Mouse (Mus musculus) cerebellum, postnatal 36 days (tissue): ENCODE data around the gene Arl1.
A peak's percentile ranks its signal among the peaks of the same experiment; 100 is the strongest.
"Not testable (repeated sequence)": the region's sequence is repeated elsewhere in the genome, so short reads cannot be mapped to it uniquely, and the experiment has no call there.

ENCODE experiments used
- DNase-seq, 2 experiments: peaks; one replicate each; pipeline ENCODE4 v3.0.0; 2021 to 2022; ENCODE audit warnings: mixed read lengths in 2 of 2

The Arl1 gene

GRCm38 (mm10) chr10:88765431-88766142 lies 34.9 kb downstream of the Arl1 start:
- no peak for DNase-seq

GRCm38 (mm10) chr10:88768961-88769360 lies 38.3 kb downstream of the Arl1 start:
- DNase-seq: no peak

GRCm38 (mm10) chr10:88769676-88770075 lies 39.0 kb downstream of the Arl1 start:
- DNase-seq: no peak

- DNase-seq: peak in 1 of 2 experiments; percentile 5
Measured at GRCm38 (mm10) chr10:88772965-88773364, 42.3 kb downstream of the Arl1 start.

- no peak for DNase-seq
Measured at GRCm38 (mm10) chr10:88776206-88776605, 45.5 kb downstream of the Arl1 start.

- DNase-seq: no peak
Measured at GRCm38 (mm10) chr10:88780716-88781115, 50.1 kb downstream of the Arl1 start.

GRCm38 (mm10) chr10:88783135-88783534 lies 52.5 kb downstream of the Arl1 start:
- DNase-seq: not testable (repeated sequence)

GRCm38 (mm10) chr10:88783941-88784340 lies 53.3 kb downstream of the Arl1 start:
- no peak for DNase-seq

- no peak for DNase-seq
Measured at GRCm38 (mm10) chr10:88784513-88784931, 53.9 kb downstream of the Arl1 start.

- no peak for DNase-seq
Measured at GRCm38 (mm10) chr10:88793671-88794070, 63.0 kb downstream of the Arl1 start.
